Mouse (Mus musculus) T-cell, adult 2 months (primary cell): ENCODE data around the gene Mief2.

ENCODE experiments used
- DNase-seq: peaks from one replicate; pipeline ENCODE4 v3.0.0; 2022; ENCODE audit warnings: low spot score

Mief2 gene

DNA sequence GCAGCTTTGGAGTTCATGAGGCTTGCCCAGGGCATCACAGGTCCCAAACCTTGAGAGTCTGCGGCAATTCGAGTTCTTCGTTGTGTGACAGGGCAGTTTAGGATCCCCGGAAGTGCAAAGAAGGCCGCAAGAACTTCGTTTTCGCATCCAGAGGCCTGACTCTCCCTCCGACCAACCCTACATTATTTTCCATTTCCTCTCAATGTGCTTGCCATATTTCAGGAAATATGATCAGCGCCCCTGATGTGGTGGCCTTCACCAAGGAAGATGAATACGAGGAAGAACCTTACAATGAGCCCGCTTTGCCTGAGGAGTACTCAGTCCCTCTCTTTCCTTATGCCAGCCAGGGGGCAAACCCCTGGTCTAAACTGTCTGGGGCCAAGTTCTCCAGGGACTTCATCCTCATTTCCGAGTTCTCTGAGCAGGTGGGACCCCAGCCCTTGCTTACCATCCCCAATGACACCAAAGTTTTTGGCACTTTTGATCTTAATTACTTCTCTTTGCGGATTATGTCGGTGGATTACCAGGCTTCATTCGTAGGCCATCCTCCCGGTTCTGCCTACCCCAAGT, 49.7 kb downstream of the Mief2 start:
- DNase-seq, result no peak

DNA sequence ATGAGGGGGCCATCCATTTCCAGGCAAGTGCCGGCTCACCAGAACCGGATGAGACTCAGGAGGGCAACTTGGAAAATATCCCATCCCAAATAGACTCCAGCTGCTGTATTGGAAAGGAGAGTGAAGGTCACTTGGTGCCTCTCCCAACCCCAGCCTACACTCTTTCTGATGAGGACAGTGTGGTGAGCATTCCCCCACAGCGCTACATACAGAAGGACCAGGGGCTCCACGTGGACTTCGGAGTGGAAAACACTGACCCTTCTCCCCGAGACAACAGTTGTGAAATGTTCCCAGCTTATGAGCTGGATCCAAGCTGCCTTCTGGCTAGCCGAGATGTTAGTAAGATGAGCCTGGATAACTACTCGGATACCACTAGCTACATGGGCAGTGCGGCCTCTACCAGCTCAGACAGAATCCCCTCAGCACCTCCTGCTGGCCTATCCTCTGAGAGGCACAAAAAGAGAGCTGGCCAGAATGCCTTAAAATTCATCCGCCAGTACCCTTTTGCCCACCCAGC, 51.5 kb downstream of the Mief2 start:
- DNase-seq, result no peak
